Comparison of ENCODE assay signal across 19 mouse cellular contexts in genomic region chr13:46907115-46907514, GRCm38 (mm10). TPM values are rescaled to one million over a fixed set of nuclear protein-coding genes. Genes with fewer than 3 reads are reported as not detected.
DNase-seq lines count a peak whose midpoint lies in the region; ATAC-seq and TF ChIP-seq lines count a peak whose summit lies in the region.
"Had no signal": no experiment of that assay in that cellular context is flagged by ENCODE, and none has a peak within 500 bp of the region (broad histone marks: within the 10 kb centered on the region; RNA-seq: fewer than 3 reads in every experiment).

No protein-coding gene starts in this region.

- H3K9me3 ChIP-seq in forebrain, postnatal 0 days (ENCODE audit: low read length), result no peaks in the 10 kb centered on the region
- peaks cover 4% of the 10 kb centered on the region; the same call in 1 of the 2 replicates for H3K9me3 ChIP-seq in forebrain, embryonic 11.5 days (ENCODE audit: control insufficient read depth, low read length)
- peaks cover 4% of the 10 kb centered on the region; the same call in 1 of the 2 replicates for H3K9me3 ChIP-seq in heart, embryonic 12.5 days (replicated peaks)
- no peaks in the 10 kb centered on the region for H3K9me3 ChIP-seq in lung, embryonic 14.5 days (ENCODE audit: low read depth, low read length)
- H3K9me3 ChIP-seq: forebrain, embryonic 15.5 days; G1E; kidney, embryonic 15.5 days; neural tube, embryonic 12.5 days had no signal

- no peak overlapping the region for H3K4me3 ChIP-seq in forebrain, postnatal 0 days (ENCODE audit: low read depth, low read length)
- H3K4me3 ChIP-seq in forebrain, embryonic 11.5 days (ENCODE audit: low read depth, low read length), result no peak overlapping the region
- no peak overlapping the region for H3K4me3 ChIP-seq in heart, embryonic 12.5 days
- H3K4me3 ChIP-seq in lung, embryonic 14.5 days (ENCODE audit: low read depth, low read length), result no peak overlapping the region
- H3K4me3 ChIP-seq in lung, adult 2 months (replicated peaks; ENCODE audit: extremely low read depth, low read depth, low read length), result no peak overlapping the region
- H3K4me3 ChIP-seq: forebrain, embryonic 15.5 days; kidney, embryonic 15.5 days; neural tube, embryonic 12.5 days had no signal

- H3K27me3 ChIP-seq in forebrain, postnatal 0 days (ENCODE audit: insufficient read depth, low read length), result no peaks in the 10 kb centered on the region
- H3K27me3 ChIP-seq in forebrain, embryonic 11.5 days (ENCODE audit: control insufficient read depth, insufficient read depth, low read length), result no peaks in the 10 kb centered on the region
- H3K27me3 ChIP-seq in heart, embryonic 12.5 days (replicated peaks), result no peaks in the 10 kb centered on the region
- H3K27me3 ChIP-seq in lung, embryonic 14.5 days (ENCODE audit: insufficient read depth, low read length), result no peaks in the 10 kb centered on the region
- H3K27me3 ChIP-seq: forebrain, embryonic 15.5 days; kidney, embryonic 15.5 days; neural tube, embryonic 12.5 days had no signal

- H3K9ac ChIP-seq in forebrain, postnatal 0 days, result no peak overlapping the region
- no peak overlapping the region for H3K9ac ChIP-seq in forebrain, embryonic 11.5 days (ENCODE audit: low read length)
- no peak overlapping the region for H3K9ac ChIP-seq in heart, embryonic 12.5 days
- no peak overlapping the region for H3K9ac ChIP-seq in lung, embryonic 14.5 days
- H3K9ac ChIP-seq: kidney, embryonic 15.5 days; neural tube, embryonic 12.5 days had no signal

- peak; percentile 47 for DNase-seq in forebrain, postnatal 0 days
- DNase-seq in forebrain, embryonic 11.5 days (ENCODE audit: low spot score), result no peak
- no peak for DNase-seq in heart, adult 18-20 months
- no peak for DNase-seq in lung, embryonic 14.5 days
- no peak for DNase-seq in lung, adult 2 months
- DNase-seq in adrenal gland, postnatal 36 days, result no peak
- DNase-seq: adrenal gland, postnatal 10 days; cerebellum, adult 8-10 months; thymus, postnatal 14 days had no signal

- no peak for TF ChIP-seq CTCF in forebrain, postnatal 0 days (IDR thresholded peaks at IDR 0.05; ENCODE audit: low read depth)
- no peak for TF ChIP-seq CTCF in lung, embryonic 14.5 days (IDR thresholded peaks at IDR 0.05; ENCODE audit: low read depth)
- TF ChIP-seq CTCF in lung, adult 2 months (IDR thresholded peaks at IDR 0.05; ENCODE audit: insufficient read depth, low read length), result no peak

- no peak overlapping the region for H3K4me2 ChIP-seq in forebrain, postnatal 0 days (ENCODE audit: low read depth)
- H3K4me2 ChIP-seq in forebrain, embryonic 11.5 days (ENCODE audit: low read depth, low read length, severe bottlenecking), result no peak overlapping the region
- H3K4me2 ChIP-seq in heart, embryonic 12.5 days, result no peak overlapping the region
- H3K4me2 ChIP-seq in lung, embryonic 14.5 days, result no peak overlapping the region
- H3K4me2 ChIP-seq: forebrain, embryonic 15.5 days; kidney, embryonic 15.5 days; midbrain, embryonic 11.5 days; neural tube, embryonic 12.5 days had no signal

- H3K27ac ChIP-seq in forebrain, postnatal 0 days (ENCODE audit: low read depth, low read length), result no peak overlapping the region
- H3K27ac ChIP-seq in forebrain, embryonic 11.5 days (ENCODE audit: low read depth, low read length), result no peak overlapping the region
- peak overlapping the region; percentile 84 for H3K27ac ChIP-seq in heart, embryonic 12.5 days (ENCODE audit: poor library complexity, severe bottlenecking)
- 0 out of 2 replicates have a peak overlapping the region, but pooled peaks have one; percentile 18 for H3K27ac ChIP-seq in lung, embryonic 14.5 days (ENCODE audit: low read depth)
- H3K27ac ChIP-seq: forebrain, embryonic 15.5 days; kidney, embryonic 15.5 days; neural tube, embryonic 12.5 days had no signal

- H3K4me1 ChIP-seq in forebrain, postnatal 0 days (ENCODE audit: insufficient read depth), result 0 out of 2 replicates have a peak, but pooled peaks cover 6% of the 10 kb centered on the region
- no peaks in the 10 kb centered on the region; the same call in 1 of the 2 replicates for H3K4me1 ChIP-seq in forebrain, embryonic 11.5 days (replicated peaks; ENCODE audit: control insufficient read depth, insufficient read depth, low read length)
- H3K4me1 ChIP-seq in heart, embryonic 12.5 days (replicated peaks), result peaks cover 65% of the 10 kb centered on the region
- peaks cover 15% of the 10 kb centered on the region; the same call in 1 of the 2 replicates for H3K4me1 ChIP-seq in lung, embryonic 14.5 days (ENCODE audit: insufficient read depth)
- H3K4me1 ChIP-seq in lung, adult 2 months (ENCODE audit: control insufficient read depth, insufficient read depth, low read length), result peaks cover 17% of the 10 kb centered on the region

- ATAC-seq in forebrain, postnatal 0 days, result peak; percentile 66
- no peak for ATAC-seq in forebrain, embryonic 11.5 days (replicated peaks; ENCODE audit: low FRiP score)
- ATAC-seq in heart, embryonic 12.5 days (ENCODE audit: insufficient number of reproducible peaks, low FRiP score), result no peak
- ATAC-seq in lung, embryonic 14.5 days (ENCODE audit: insufficient read depth), result no peak
- ATAC-seq in granulocyte monocyte progenitor cell, adult 5-6 weeks (replicated peaks; ENCODE audit: poor library complexity, severe bottlenecking), result 0 out of 2 replicates have a peak, but pooled peaks have one; percentile 33
- ATAC-seq: activated CD4-positive, CD25-positive, alpha-beta regulatory T cell, adult 4 months; forebrain, embryonic 15.5 days; hindbrain, embryonic 16.5 days; intestine, embryonic 16.5 days had no signal

- TF ChIP-seq POLR2A in lung, adult 2 months (IDR thresholded peaks at IDR 0.05; ENCODE audit: borderline replicate concordance, extremely low read depth, low read depth, low read length), result no peak

- H3K36me3 ChIP-seq in forebrain, postnatal 0 days (ENCODE audit: insufficient read depth), result no peaks in the 10 kb centered on the region
- no peaks in the 10 kb centered on the region for H3K36me3 ChIP-seq in forebrain, embryonic 11.5 days (ENCODE audit: control insufficient read depth, insufficient read depth, low read length)
- H3K36me3 ChIP-seq in heart, embryonic 12.5 days, result peaks cover 9% of the 10 kb centered on the region
- H3K36me3 ChIP-seq in lung, embryonic 14.5 days (ENCODE audit: insufficient read depth), result no peaks in the 10 kb centered on the region
- H3K36me3 ChIP-seq: forebrain, embryonic 15.5 days; G1E; kidney, embryonic 15.5 days had no signal

- WGBS in forebrain, postnatal 0 days, result 73% methylated on average over 4 of the region's 4 CpGs
- 90% methylated on average over 4 of the region's 4 CpGs for WGBS in forebrain, embryonic 11.5 days
- 76% methylated on average over 4 of the region's 4 CpGs for WGBS in heart, embryonic 12.5 days
- WGBS in lung, embryonic 14.5 days, result 87% methylated on average over 4 of the region's 4 CpGs
- 78% methylated on average over 4 of the region's 4 CpGs for WGBS in lung, adult 2 months

RNA-seq across cellular contexts. Expression of gene Kif13a, which starts 22.6 kb away (rescaled TPM):
- total RNA-seq in forebrain, postnatal 0 days (2014; rRNA removed), result 17.8 and 19.7 TPM in 2 replicates
- polyA plus RNA-seq in forebrain, postnatal 0 days (2015; fragmentation: Nextera tagmentation; extraction: Ambion mirVana), result 6.7 and 9.2 TPM in 2 replicates
- polyA plus RNA-seq in forebrain, embryonic 11.5 days (2014; fragmentation: Nextera tagmentation; extraction: Ambion mirVana), result 21.6 and 23.1 TPM in 2 replicates
- polyA plus RNA-seq in heart, embryonic 12.5 days (2016; fragmentation: Nextera tagmentation; extraction: Ambion mirVana), result 51.4 and 56.0 TPM in 2 replicates
- total RNA-seq in heart, adult 18-20 months (2021), result 100 to 1,000 TPM; 110 to 116 TPM
- polyA plus RNA-seq in lung, embryonic 14.5 days (2014; fragmentation: Nextera tagmentation; extraction: Ambion mirVana), result 35.4 and 40.4 TPM in 2 replicates
- 39.9 and 52.3 TPM in 2 replicates for polyA plus RNA-seq in lung, adult 2 months (2012; rRNA removed)
- 26.6 and 47.5 TPM in 2 replicates for total RNA-seq in granulocyte monocyte progenitor cell, adult 5-6 weeks (2014; fragmentation: Nextera tagmentation)
- total RNA-seq in granulocyte monocyte progenitor cell, adult 5-6 weeks (2017), result 46.0 and 57.7 TPM in 2 replicates
- total RNA-seq in adrenal gland, postnatal 36 days (2021), result 10 to 100 TPM; 31.0 to 39.0 TPM
- polyA plus RNA-seq: G1E had no signal

Comparison
In these comparisons a context has a peak if more than half of its experiments do, and no peak if none do; other contexts are left out.
1. ATAC-seq: peak in forebrain, postnatal 0 days (single experiment) and granulocyte monocyte progenitor cell, adult 5-6 weeks (single experiment); none in forebrain, embryonic 11.5 days (single experiment), heart, embryonic 12.5 days (single experiment) and lung, embryonic 14.5 days (single experiment).
2. H3K27ac ChIP-seq: peak in heart, embryonic 12.5 days (single experiment) and lung, embryonic 14.5 days (single experiment); none in forebrain, postnatal 0 days (single experiment) and forebrain, embryonic 11.5 days (single experiment).